Mouse (Mus musculus): ENCODE results near the gene Ear6.

- TF ChIP-seq EP300 (IDR thresholded peaks at IDR 0.05) (no peak), CTCF (IDR thresholded peaks at IDR 0.05) (no peak)
Observed at GRCm38 (mm10) chr14:51884031-51884544, 30.6 kb downstream of the Ear6 start.

All from lung, postnatal 0 days (tissue).